Mouse (Mus musculus) midbrain, embryonic 13.5 days (tissue): ENCODE results near the gene Nfkbil1. TPM values are rescaled to one million over a fixed set of nuclear protein-coding genes. Genes with fewer than 3 reads are reported as not detected.

ENCODE experiments used
- ATAC-seq: fragments of 200-750 bp; cut with Nextera tagmentation; 2 replicates; pipeline ENCODE4 v1.8.0; 2017; ENCODE audit warnings: mild to moderate bottlenecking, moderate TSS enrichment, moderate library complexity
- H3K27ac ChIP-seq: fragments of 300-500 bp; sonication (generic); 2 replicates; pipeline ENCODE4 v1.5.1; 2015; ENCODE audit warnings: inconsistent platforms, mild to moderate bottlenecking, moderate library complexity
- H3K27me3 ChIP-seq: fragments of 300-500 bp; sonication (generic); 2 replicates; pipeline ENCODE4 v1.6.1; 2015; ENCODE audit warnings: mild to moderate bottlenecking, inconsistent platforms
- H3K36me3 ChIP-seq: fragments of 300-500 bp; sonication (generic); 2 replicates; pipeline ENCODE4 v1.6.1; 2015; ENCODE audit warnings: mild to moderate bottlenecking, inconsistent platforms
- H3K4me1 ChIP-seq: fragments of 300-500 bp; sonication (generic); replicated peaks from 2 replicates; pipeline ENCODE4 v1.6.1; 2015; ENCODE audit warnings: inconsistent platforms
- H3K4me2 ChIP-seq: fragments of 300-500 bp; sonication (generic); replicated peaks from 2 replicates; pipeline ENCODE4 v1.6.1; 2015; ENCODE audit warnings: moderate library complexity, mild to moderate bottlenecking, inconsistent platforms
- H3K4me3 ChIP-seq: fragments of 300-500 bp; sonication (generic); replicated peaks from 2 replicates; pipeline ENCODE4 v1.5.1; 2015; ENCODE audit warnings: mild to moderate bottlenecking, inconsistent platforms
- H3K9ac ChIP-seq: fragments of 300-500 bp; sonication (generic); replicated peaks from 2 replicates; pipeline ENCODE4 v1.6.1; 2015; ENCODE audit warnings: mild to moderate bottlenecking, inconsistent platforms
- H3K9me3 ChIP-seq: fragments of 300-500 bp; sonication (generic); 2 replicates; pipeline ENCODE4 v1.6.1; 2016; ENCODE audit warnings: mild to moderate bottlenecking, inconsistent platforms
- WGBS: fragments of 180-500 bp; shearing (Covaris S2); methylation state at CpG from one replicate; pipeline ENCODE4 v1.1.7; 2015; 5-methylcytosine and 5-hydroxymethylcytosine counted together
- microRNA-seq: library from miRNA; unstranded; fragments of <30 nt; microRNA quantifications from one replicate; pipeline ENCODE4, GENCODE M21; 2016
- polyA plus RNA-seq: library from polyadenylated mRNA; unstranded; fragments of >200 nt; fragmentation: Nextera tagmentation; extraction: Ambion mirVana; gene quantifications from 2 replicates; pipeline ENCODE4 v1.2.1, GENCODE M21; 2015

Nfkbil1 gene
- polyA plus RNA-seq, 1 experiment from 2014 or later: 11.0 TPM

DNA sequence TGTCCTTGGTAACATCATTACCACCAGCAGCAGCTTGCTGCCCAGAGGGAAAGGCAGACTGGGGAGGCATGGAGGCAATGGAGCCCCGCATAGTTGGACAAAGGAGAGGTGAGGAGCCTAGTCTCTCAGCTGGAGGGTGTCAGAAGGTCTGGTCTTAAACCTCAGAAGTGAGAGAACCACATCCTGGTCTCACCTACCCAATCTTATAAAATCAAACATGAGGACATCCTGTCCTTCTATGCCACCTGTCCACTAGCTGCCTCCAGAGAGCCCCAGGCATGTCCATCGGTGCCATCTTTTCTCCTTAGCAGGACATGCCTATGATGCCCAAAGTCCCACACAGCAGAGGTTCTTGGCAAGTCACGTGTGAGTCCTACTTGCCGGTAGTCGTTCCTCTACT lies 55.5 kb downstream of the Nfkbil1 start:
- H3K27me3 ChIP-seq: no peaks in the 10 kb centered on the region
- H3K9ac ChIP-seq: no peak overlapping the region
- no peak overlapping the region for H3K4me2 ChIP-seq
- WGBS: 83% methylated on average over 5 of the region's 5 CpGs
- H3K4me3 ChIP-seq: no peak overlapping the region
- no peaks in the 10 kb centered on the region for H3K9me3 ChIP-seq
- H3K27ac ChIP-seq: no peak overlapping the region
- no peaks in the 10 kb centered on the region for H3K36me3 ChIP-seq
- no peak for ATAC-seq
- no peaks in the 10 kb centered on the region for H3K4me1 ChIP-seq

DNA sequence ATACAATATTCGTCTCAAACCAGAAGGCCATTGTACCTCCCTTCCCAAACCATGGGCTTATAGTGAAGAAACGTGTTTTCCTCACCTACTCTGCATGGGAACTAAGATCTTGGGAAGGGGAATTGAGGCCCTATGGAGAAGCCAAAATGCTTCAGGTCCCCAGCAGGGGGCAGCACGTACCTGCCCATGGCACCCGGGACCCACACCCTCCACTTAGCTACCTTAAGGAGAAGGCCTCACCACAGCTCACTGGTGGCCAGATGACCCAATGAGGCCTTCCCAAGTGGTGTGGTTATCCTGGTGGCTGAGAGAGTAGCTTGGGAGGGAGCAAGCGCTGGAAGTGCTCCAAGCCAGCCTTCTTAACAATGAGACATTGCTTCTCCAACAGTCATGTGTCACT lies 57.1 kb downstream of the Nfkbil1 start:
- H3K27me3 ChIP-seq: peaks cover 2% of the 10 kb centered on the region; the same call in 1 of the 2 replicates
- H3K36me3 ChIP-seq: no peaks in the 10 kb centered on the region
- H3K4me2 ChIP-seq: no peak overlapping the region
- 12% methylated on average over 5 of the region's 5 CpGs for WGBS
- no peaks in the 10 kb centered on the region for H3K4me1 ChIP-seq
- H3K27ac ChIP-seq: no peak overlapping the region
- ATAC-seq: peak; percentile 48; the same call in 1 of the 2 replicates
- H3K9me3 ChIP-seq: no peaks in the 10 kb centered on the region
- H3K9ac ChIP-seq: no peak overlapping the region
- no peak overlapping the region for H3K4me3 ChIP-seq

DNA sequence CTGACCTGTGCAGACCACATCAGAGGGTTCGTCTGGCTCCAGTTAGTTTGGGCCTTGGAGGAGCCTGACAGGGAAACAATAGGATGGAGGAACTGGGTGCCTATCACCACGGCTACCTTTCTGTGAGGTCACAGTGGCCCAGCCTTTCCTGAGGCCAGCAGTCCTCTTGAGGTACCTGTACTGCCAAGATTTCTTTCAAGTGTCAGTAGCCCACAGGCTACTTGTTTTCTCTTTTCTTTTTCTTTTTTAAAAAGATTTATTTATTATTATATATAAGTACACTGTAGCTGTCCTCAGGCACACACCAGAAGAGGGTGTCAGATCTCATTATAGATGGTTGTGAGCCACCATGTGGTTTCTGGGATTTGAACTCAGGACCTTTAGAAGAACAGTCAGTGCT lies 59.6 kb downstream of the Nfkbil1 start, which contains the start of gene Aif1:
TSS of gene Aif1 (minus strand) at position 101 of the 400 bp plus-strand sequence.
- Histone ChIP-seq H3K9ac (0 out of 2 replicates have a peak within 1 kb of the TSS, but pooled peaks have one; percentile 1), H3K9me3 (no peaks in the 10 kb centered on the region), H3K4me1 (no peaks in the 10 kb centered on the region), H3K27ac (no peak within 1 kb of the TSS), H3K36me3 (no peaks in the 10 kb centered on the region), H3K4me3 (no peak within 1 kb of the TSS), H3K27me3 (peaks cover 3% of the 10 kb centered on the region; the same call in 1 of the 2 replicates), H3K4me2 (no peak within 1 kb of the TSS)
- 33% methylated on average over 2 of the region's 2 CpGs for WGBS
- no peak for ATAC-seq

DNA sequence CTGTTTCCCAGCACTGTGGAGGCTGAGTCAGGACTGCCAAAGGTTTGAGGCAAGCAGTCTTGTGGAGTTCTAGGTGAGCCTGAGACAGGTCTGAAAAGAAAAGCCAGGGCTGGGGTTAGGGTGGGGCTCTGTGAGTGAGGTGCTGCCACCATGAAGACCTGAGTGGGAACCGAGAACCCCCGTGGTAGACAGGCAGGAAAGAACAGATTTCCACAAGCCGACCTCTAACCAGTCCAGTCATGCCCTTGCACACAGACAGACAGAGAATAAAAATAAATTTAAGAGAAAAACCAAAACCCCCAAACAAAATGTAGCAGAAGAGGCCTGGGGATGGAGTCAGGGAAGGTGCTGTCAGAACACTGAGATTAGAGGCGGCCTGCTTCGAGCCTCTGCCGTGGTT lies 60.2 kb downstream of the Nfkbil1 start:
- Histone ChIP-seq H3K4me2 (no peak overlapping the region), H3K9ac (0 out of 2 replicates have a peak overlapping the region, but pooled peaks have one; percentile 1), H3K36me3 (no peaks in the 10 kb centered on the region), H3K9me3 (no peaks in the 10 kb centered on the region), H3K27ac (no peak overlapping the region), H3K4me1 (no peaks in the 10 kb centered on the region), H3K27me3 (peaks cover 3% of the 10 kb centered on the region; the same call in 1 of the 2 replicates), H3K4me3 (no peak overlapping the region)
- no peak for ATAC-seq
- 65% methylated on average over 6 of the region's 6 CpGs for WGBS

DNA sequence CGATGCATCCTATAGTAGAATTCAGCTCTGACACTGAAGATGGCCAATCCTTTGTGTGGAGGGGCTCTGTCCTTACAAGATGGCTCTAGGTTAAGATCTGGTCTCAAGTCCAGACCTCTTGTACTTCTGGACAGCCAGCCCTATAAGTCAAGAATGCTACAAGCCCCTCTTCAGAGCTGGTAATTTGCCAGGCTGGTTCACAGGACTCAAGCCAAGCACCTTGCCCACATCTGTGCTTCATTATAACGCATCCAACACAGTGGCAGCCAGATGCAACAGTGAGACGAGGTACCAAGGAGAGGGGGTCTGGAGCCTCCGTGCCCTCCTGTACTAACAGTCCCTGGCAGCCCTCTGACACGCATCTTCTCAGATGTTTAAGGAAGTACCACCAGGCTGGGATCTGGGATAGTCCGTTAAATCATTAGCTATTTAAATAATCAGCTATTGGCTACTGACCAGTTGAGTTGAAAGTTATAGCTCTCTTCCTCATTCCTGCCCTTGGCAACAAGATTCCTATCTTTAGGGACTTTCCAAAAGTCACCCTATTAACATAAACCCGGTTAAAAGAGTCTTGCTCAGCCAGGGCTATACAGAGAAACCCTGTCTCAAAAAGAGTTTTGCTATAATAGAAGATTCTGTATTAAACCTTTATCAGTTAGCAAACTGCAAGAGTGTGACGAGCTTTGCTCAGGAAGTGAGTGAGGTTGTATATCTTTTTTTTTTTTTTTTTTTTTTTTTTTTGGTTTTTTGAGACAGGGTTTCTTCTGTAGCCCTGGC lies 61.2 kb downstream of the Nfkbil1 start:
- ATAC-seq: no peak
- no peak overlapping the region for H3K4me2 ChIP-seq
- H3K36me3 ChIP-seq: no peaks in the 10 kb centered on the region
- no peaks in the 10 kb centered on the region for H3K4me1 ChIP-seq
- H3K27ac ChIP-seq: no peak overlapping the region
- H3K9me3 ChIP-seq: no peaks in the 10 kb centered on the region
- 80% methylated on average over 8 of the region's 8 CpGs for WGBS
- H3K27me3 ChIP-seq: peaks cover 3% of the 10 kb centered on the region; the same call in 1 of the 2 replicates
- H3K4me3 ChIP-seq: no peak overlapping the region
- H3K9ac ChIP-seq: no peak overlapping the region

DNA sequence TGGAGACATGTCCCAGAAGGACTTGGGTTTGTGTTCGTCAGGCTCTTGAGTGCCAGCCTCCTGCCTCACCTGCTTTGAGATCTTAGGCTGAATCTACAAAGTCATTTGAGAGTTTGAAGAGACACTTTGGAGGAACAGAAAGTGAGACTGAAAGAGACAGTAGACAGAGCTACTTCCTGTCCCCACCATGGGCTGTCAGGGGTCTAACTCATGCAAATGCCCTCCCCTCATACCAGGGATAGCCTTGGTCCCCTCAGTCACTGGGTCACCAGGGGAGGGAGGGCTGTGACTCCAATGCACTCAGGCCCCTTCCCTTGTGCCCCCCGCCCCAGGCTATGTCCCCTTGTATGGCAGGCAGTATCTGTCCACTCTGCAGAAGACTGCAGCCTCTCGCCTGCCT lies 62.3 kb downstream of the Nfkbil1 start:
- H3K27me3 ChIP-seq: peaks cover 3% of the 10 kb centered on the region; the same call in 1 of the 2 replicates
- H3K36me3 ChIP-seq: no peaks in the 10 kb centered on the region
- no peaks in the 10 kb centered on the region for H3K4me1 ChIP-seq
- no peaks in the 10 kb centered on the region for H3K9me3 ChIP-seq
- 69% methylated on average over 3 of the region's 3 CpGs for WGBS
- no peak overlapping the region for H3K27ac ChIP-seq
- no peak overlapping the region for H3K4me3 ChIP-seq
- no peak for ATAC-seq
- H3K4me2 ChIP-seq: no peak overlapping the region
- H3K9ac ChIP-seq: no peak overlapping the region

DNA sequence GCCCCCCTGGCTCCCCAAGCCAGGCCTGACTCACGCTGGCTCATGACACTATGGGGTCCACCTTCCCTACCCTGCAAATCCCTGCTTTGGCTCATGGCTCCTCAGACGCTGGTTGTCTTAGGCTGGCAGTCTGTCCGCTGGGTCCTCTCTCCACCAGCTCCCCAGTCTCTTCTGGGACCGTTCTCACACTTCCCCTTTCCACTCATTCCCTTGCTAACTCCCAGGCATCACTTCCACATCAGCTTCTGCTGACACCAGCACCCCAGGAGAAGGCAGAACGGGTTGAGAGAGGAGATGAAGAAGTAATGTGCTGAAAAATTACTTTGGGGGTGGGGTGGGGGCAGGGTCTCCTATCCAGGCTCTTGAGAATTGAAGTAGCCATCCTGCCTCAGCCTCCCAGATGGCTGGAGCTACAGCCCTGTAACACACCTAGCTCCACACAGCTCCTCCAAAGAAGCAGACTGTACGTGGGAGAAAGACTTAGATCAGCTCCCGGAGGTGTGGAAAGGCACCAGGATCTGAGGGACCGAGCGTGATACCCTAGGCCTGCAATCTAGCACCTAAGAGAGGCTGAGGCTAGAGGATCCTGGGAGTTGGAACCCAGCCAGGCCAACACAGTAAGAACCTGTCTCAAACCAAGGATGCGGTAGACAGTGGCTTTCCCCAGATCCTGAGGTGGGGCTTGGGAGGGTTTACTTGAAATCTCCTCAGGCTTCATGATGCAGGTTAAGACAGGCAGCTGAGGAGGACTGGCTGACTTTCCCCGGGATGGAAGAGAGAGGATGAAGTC lies 63.0 kb downstream of the Nfkbil1 start:
- ATAC-seq: no peak
- Histone ChIP-seq H3K36me3 (no peaks in the 10 kb centered on the region), H3K9me3 (no peaks in the 10 kb centered on the region), H3K4me2 (no peak overlapping the region), H3K4me3 (no peak overlapping the region), H3K4me1 (no peaks in the 10 kb centered on the region), H3K27ac (no peak overlapping the region), H3K27me3 (peaks cover 3% of the 10 kb centered on the region; the same call in 1 of the 2 replicates), H3K9ac (no peak overlapping the region; the same call in 1 of the 2 replicates)
- WGBS: 75% methylated on average over 11 of the region's 11 CpGs

Small RNAs within 50 kb of the gene (microRNA-seq; reads per million reads assigned to microRNA genes)
- gene Mir6973a: not detected
- gene Mir6974: not detected
- 1.4 reads per million for gene Mir6975
- gene Mir8094: not detected

Other genes starting within 250 kb of the Nfkbil1 start
- gene Vars, start 234.8 kb downstream of the Nfkbil1 start, polyA plus RNA-seq: 61.0 and 69.1 TPM in 2 replicates
- gene Vwa7, start 219.2 kb downstream of the Nfkbil1 start, polyA plus RNA-seq: 0.13 and 0.20 TPM in 2 replicates
- 3.8 and 4.3 TPM in 2 replicates for gene Sapcd1, start 207.8 kb downstream of the Nfkbil1 start, polyA plus RNA-seq
- 3.3 and 3.7 TPM in 2 replicates for gene Msh5, start 189.0 kb downstream of the Nfkbil1 start, polyA plus RNA-seq
- gene Clic1, start 185.8 kb downstream of the Nfkbil1 start, polyA plus RNA-seq: 93.7 and 99.6 TPM in 2 replicates
- gene Ddah2, start 176.8 kb downstream of the Nfkbil1 start, polyA plus RNA-seq: 501 and 531 TPM in 2 replicates
- not detected in 2 replicates for gene Ly6g6c, start 170.4 kb downstream of the Nfkbil1 start, polyA plus RNA-seq
- 0.45 and 0.50 TPM in 2 replicates for gene Mpig6b, start 169.6 kb downstream of the Nfkbil1 start, polyA plus RNA-seq
- 0.18 and 0.32 TPM in 2 replicates for gene Ly6g6e, start 158.9 kb downstream of the Nfkbil1 start, polyA plus RNA-seq
- 1.0 and 1.9 TPM in 2 replicates for gene Ly6g6d, start 157.7 kb downstream of the Nfkbil1 start, polyA plus RNA-seq
- gene Ly6g6f, start 150.2 kb downstream of the Nfkbil1 start, polyA plus RNA-seq: 0.18 and 0.19 TPM in 2 replicates
- gene Abhd16a, start 146.5 kb downstream of the Nfkbil1 start, polyA plus RNA-seq: 85.1 and 86.5 TPM in 2 replicates
- not detected in 2 replicates for gene Ly6g5c, start 127.5 kb downstream of the Nfkbil1 start, polyA plus RNA-seq
- gene Ly6g5b, start 120.4 kb downstream of the Nfkbil1 start, polyA plus RNA-seq: 1.4 and 1.7 TPM in 2 replicates
- gene Gpank1, start 114.3 kb downstream of the Nfkbil1 start, polyA plus RNA-seq: 27.1 and 30.4 TPM in 2 replicates
- gene Csnk2b, start 113.7 kb downstream of the Nfkbil1 start, polyA plus RNA-seq: 293 and 316 TPM in 2 replicates
- gene D17H6S53E, start 109.4 kb downstream of the Nfkbil1 start, polyA plus RNA-seq: 9.2 and 9.4 TPM in 2 replicates
- 0.53 and 0.63 TPM in 2 replicates for gene Apom, start 103.7 kb downstream of the Nfkbil1 start, polyA plus RNA-seq
- gene Bag6, start 100.6 kb downstream of the Nfkbil1 start, polyA plus RNA-seq: 93.7 and 93.9 TPM in 2 replicates
- gene Prrc2a, start 70.9 kb downstream of the Nfkbil1 start, polyA plus RNA-seq: 209 and 228 TPM in 2 replicates
- 4.9 and 7.0 TPM in 2 replicates for gene Aif1, start 59.7 kb downstream of the Nfkbil1 start, polyA plus RNA-seq
- gene Lst1, start 47.4 kb downstream of the Nfkbil1 start, polyA plus RNA-seq: 4.8 and 7.1 TPM in 2 replicates
- gene Ltb, start 41.4 kb downstream of the Nfkbil1 start, polyA plus RNA-seq: 0.35 and 0.76 TPM in 2 replicates
- gene Tnf, start 33.8 kb downstream of the Nfkbil1 start, polyA plus RNA-seq: not detected in 2 replicates
- gene Lta, start 30.4 kb downstream of the Nfkbil1 start, polyA plus RNA-seq: 0.11 and 0.23 TPM in 2 replicates
- gene Gm16181, start 15.0 kb downstream of the Nfkbil1 start, polyA plus RNA-seq: 0.57 and 0.79 TPM in 2 replicates
- 41.6 and 43.0 TPM in 2 replicates for gene Atp6v1g2, start 2.1 kb downstream of the Nfkbil1 start, polyA plus RNA-seq
- gene Ddx39b, start 6.0 kb upstream of the Nfkbil1 start, polyA plus RNA-seq: 460 and 465 TPM in 2 replicates
- 49.5 and 52.5 TPM in 2 replicates for gene H2-D1, start 26.9 kb upstream of the Nfkbil1 start, polyA plus RNA-seq
- 0.11 and 0.17 TPM in 2 replicates for gene H2-Q1, start 84.6 kb upstream of the Nfkbil1 start, polyA plus RNA-seq
- gene H2-Q2, start 106.5 kb upstream of the Nfkbil1 start, polyA plus RNA-seq: 0.26 and 0.30 TPM in 2 replicates
- 1.00 and 1.3 TPM in 2 replicates for gene H2-Q4, start 143.8 kb upstream of the Nfkbil1 start, polyA plus RNA-seq
- gene H2-Q6, start 189.1 kb upstream of the Nfkbil1 start, polyA plus RNA-seq: 0.17 TPM in 2 replicates
- gene H2-Q7, start 203.4 kb upstream of the Nfkbil1 start, polyA plus RNA-seq: 2.5 TPM in 2 replicates
- 0.09 and 0.69 TPM in 2 replicates for gene H2-Q10, start 234.3 kb upstream of the Nfkbil1 start, polyA plus RNA-seq